Mouse (Mus musculus): ENCODE measurements around the gene Dusp13.

Gene Dusp13

GRCm38 (mm10) chr14:21750881-21751542, at the start of gene Dusp13:
TSS of gene Dusp13 (minus strand) at chr14:21751181.
- in situ Hi-C loops (cut with MboI), result no loop called here

DNA sequence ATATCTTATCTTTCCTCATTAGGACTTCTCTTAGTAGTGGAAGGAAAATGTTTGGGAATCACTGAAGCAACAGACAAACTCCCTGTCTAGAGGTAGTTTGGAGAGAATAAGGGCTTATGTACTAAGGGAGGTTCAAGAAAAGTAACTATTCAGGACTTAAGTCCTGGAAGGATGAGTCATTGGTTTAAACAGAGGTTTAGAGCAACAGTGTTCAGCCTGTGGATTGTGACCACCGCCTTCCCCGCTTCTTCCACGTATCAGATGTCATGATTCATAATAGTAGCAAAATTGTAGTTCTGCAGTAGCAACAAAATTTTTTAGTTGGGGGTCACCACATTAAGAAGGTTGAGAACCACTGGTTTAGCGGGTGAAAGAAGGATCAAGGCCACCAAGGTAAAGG, 49.7 kb upstream of the Dusp13 start:
- in situ Hi-C loops (cut with MboI), result no loop called here

GRCm38 (mm10) chr14:21792250-21792649, 41.3 kb upstream of the Dusp13 start:
- in situ Hi-C loops (cut with MboI), result no loop called here

GRCm38 (mm10) chr14:21791722-21792121, 40.7 kb upstream of the Dusp13 start:
- in situ Hi-C loops (cut with MboI), result no loop called here

DNA sequence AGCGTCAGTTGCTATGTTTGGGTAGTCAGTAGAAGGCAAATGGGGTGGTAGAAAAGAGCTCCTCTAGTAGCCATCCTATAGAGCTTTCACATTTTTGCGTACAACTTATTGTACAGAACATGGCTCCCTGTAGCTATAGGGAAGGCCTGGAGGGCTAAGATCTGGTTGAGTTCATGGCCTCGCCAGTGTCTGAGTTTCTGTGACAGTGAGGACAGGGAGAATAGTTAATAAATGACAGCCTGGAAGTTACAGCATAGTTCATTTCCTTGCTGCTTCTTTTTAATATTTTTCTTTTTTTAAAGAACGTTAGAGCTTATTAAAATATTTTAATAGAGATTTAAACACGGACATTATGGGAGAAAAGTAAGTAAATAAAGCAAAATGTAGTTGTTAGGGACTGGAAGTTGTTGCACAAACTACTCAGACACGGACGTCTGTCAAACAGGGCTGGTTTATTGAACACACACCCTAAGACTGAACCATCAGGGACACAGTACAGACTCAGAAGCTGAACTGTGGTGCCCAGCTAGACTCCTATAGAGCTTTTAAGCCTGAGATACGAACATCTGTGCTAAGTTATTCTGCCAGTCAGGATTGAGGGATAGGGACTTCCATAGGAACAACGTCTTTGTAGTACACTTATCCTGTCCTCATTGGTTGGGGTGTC, 39.7 kb upstream of the Dusp13 start:
- in situ Hi-C loops (cut with MboI), result no loop called here

- in situ Hi-C loops (cut with MboI), result no loop called here
Observed at GRCm38 (mm10) chr14:21788121-21788520, 37.1 kb upstream of the Dusp13 start.

DNA sequence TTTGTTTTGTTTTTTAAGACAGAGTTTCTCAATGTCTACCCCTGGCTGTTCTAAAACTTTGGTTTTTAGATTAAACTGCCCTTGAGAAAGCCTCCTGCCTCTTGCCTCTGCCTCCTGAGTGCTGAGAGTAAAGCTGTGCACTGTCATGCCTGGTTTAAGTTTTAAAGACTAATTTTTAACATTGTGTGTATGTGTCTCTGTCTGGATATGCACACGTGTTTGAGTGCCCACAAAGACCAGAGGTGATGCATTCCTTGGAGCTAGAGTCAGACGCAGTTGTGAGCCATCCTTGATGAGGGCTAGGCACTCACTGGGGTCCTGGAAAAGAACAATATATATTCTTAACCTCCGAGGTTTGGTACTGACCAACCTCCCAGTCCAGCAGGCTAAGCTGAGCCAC, 36.4 kb upstream of the Dusp13 start:
- in situ Hi-C loops (cut with MboI), result no loop called here

- in situ Hi-C loops (cut with MboI), result no loop called here
Observed at GRCm38 (mm10) chr14:21786500-21786899, 35.5 kb upstream of the Dusp13 start.

GRCm38 (mm10) chr14:21776201-21776600, 25.2 kb upstream of the Dusp13 start:
- in situ Hi-C loops (cut with MboI), result no loop called here

DNA sequence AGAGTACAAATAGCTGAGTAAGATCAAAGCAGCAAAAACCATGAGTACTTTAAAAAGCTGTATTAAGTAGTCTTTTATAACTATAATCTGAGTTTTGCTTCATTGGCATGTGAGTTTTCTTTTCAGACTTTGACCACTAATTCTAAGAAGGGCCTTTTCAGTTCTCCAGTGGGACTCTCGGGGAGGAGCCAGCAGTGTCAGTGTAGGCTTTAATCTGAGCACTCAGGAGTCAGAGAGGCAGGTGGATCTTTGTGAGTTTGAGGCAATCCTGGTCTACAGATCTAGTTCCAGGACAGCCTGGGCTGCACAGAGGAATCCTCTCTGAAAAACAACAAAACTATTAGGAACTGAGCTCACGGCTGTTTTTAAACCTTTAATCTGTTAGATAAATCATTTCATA, 23.0 kb upstream of the Dusp13 start:
- in situ Hi-C loops (cut with MboI), result no loop called here

DNA sequence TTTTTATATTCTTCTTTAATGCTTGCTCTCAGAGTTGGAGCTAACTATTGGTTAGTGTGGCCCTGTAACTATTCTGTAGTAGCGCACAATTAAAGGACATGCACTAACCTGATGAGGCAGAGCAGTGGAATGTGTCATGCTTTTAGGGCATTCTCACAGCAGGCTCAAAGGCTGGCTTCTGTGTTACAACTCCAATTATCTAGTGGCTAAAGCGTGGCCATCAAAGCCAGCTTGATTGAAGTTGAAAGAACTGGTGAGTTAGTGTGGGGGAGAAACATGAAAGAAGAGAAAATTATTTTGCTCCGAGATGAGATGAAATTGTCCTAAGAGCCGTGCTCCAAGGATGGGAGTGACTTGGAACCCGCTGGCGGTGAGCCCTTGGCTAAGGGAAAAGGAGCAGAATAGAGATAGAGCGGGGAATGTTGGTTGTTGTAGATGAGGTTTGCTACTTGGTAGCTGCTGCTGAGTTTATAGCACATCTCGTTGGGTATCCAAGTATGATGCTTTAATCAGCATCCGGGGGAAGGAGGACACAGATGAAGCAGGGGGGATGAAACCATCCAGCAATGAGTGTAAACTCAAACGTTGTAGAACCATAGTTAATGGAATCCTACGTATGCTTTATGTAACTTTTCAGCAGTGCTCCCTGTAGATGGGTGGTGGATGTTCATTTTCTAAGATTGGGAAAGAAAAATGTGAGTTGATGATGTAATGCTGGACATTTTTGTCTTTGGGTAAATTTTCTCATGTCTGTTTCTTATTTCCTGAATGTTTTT, 21.7 kb upstream of the Dusp13 start:
- in situ Hi-C loops (cut with MboI), result no loop called here

GRCm38 (mm10) chr14:21766398-21766958, 15.5 kb upstream of the Dusp13 start:
- in situ Hi-C loops (cut with MboI), result no loop called here

DNA sequence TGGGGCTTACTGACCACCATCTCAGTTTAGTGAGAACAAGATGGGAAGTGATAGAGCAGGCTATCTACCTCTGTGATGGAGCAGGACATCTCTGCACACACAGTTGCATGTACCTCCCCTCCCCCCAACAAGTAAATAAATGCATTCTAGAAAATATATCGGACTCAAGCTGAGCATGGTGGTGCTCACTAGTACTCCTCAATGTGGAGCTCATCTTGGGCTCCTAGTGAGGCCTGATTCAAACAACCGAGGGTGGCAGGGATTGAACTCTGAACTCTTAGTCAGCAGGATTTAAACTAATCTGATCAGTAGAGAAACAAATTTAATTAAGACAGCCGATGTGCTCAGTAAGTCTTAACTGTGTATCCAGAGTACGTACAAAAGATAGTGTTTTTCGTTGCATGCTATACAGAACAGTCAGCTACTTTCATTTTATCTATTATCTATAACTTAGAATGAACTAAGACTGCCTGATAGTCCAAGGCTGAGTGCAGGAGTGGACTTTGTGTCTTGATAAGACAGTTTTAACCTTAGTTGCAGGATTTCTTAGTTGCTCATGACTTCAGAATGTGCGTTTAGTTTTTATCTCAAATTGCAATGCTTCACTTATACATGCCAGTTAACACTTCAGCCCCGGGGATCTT, 14.9 kb upstream of the Dusp13 start:
- in situ Hi-C loops (cut with MboI), result no loop called here

DNA sequence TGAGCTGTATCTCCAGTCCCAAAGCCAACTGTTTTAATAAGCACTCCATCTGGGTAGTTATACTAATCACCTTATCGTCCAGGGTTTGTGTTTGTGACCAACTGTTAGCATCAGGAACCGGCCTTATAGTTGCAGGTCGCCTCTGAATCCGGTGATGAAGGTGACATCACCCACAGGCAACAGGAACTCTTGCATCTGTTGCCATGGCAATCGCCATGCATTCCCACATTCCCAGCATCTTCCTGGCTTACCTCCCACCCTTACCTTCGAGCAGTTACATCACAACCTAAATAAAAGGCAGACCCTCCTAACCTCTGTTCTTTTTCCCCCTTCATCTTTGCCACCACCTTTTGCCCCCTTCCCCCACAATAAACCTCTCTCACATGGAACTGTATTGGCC, 13.7 kb upstream of the Dusp13 start:
- in situ Hi-C loops (cut with MboI), result no loop called here

GRCm38 (mm10) chr14:21763736-21764135, 12.8 kb upstream of the Dusp13 start:
- in situ Hi-C loops (cut with MboI), result no loop called here

DNA sequence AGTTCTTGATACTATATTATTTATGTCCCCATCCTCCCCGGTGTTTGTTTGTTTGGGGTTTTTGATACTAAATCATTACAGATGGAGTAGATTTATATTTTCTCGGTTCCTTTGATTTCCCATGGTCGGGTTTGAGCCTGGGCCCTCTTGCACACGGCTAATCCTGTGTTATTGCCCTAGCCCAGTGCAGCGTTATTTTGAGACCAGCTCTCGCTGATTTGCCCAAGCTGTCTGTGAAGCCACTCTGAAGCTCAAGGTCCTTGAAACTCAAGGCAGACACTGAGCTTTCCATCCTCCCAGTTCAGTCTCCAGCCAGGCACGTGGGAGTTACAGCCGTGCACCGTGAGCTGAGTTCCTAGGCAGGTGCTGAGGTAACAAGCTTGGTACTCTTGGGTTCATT, 10.6 kb upstream of the Dusp13 start:
- in situ Hi-C loops (cut with MboI), result no loop called here

GRCm38 (mm10) chr14:21753367-21753766, 2.4 kb upstream of the Dusp13 start:
- in situ Hi-C loops (cut with MboI), result no loop called here

- in situ Hi-C loops (cut with MboI), result no loop called here
Observed at GRCm38 (mm10) chr14:21752411-21752810, 1.4 kb upstream of the Dusp13 start.

- in situ Hi-C loops (cut with MboI), result no loop called here
Observed at GRCm38 (mm10) chr14:21750008-21750880, 737 bp downstream of the Dusp13 start, which contains the start of gene Samd8. TSS of gene Samd8 (plus strand) at chr14:21750531.

DNA sequence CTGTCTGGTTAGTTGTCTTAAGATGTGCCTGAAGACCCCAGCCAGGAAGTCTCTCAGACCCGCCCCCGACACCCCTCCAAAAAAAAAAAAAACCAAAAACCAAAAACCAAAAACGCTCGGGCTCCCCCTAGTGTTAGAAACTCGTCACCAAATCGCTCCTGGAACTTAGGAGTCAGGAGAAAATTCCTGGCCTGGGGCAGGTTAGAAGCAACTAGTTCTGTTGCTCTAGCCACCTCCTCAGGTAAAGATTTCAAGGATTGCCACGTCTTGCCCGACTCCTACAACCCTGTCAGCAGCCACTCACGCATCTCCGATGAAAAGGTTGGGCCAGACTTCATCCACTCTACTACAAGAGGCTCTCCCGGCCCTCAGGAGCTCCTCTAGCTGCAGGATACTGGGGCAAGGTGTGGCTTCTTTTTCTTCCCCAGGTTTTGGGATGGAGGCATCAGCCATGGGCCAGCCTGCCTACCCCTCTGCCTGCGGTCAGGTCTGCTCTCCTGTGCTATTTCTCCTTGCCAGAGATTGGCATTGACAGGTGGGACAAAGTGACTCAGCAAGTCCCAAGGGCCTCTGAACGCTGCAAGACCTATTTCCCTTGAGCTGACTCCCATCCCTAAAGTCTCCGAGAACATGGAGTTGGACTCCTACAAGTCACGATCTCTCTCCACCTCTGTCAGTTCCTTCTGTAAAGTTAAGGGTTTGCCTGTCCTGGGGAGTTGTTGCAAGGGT, 2.7 kb downstream of the Dusp13 start:
- in situ Hi-C loops (cut with MboI), result no loop called here
